Mouse (Mus musculus): ENCODE measurements around the gene Egln3. TPM values are rescaled to one million over a fixed set of nuclear protein-coding genes. Genes with fewer than 3 reads are reported as not detected.

Egln3 gene
- total and polyA plus RNA-seq, 3 experiments, result 0.11 TPM; not detected in 2

- H3K4me2 ChIP-seq (ENCODE audit: insufficient read depth, low read depth, poor library complexity, severe bottlenecking), result no peak overlapping the region
- no peaks in the 10 kb centered on the region for H3K36me3 ChIP-seq (replicated peaks in 1 of 2; ENCODE audit: control insufficient read depth in 1 of 2, insufficient read depth in 1 of 2, low read length in 1 of 2)
- TF ChIP-seq ELF1 (IDR thresholded peaks at IDR 0.05; ENCODE audit: low read depth, low read length) (no peak), NELFE (IDR thresholded peaks at IDR 0.05; ENCODE audit: low read depth, low read length) (no peak), ZC3H11A (IDR thresholded peaks at IDR 0.05; ENCODE audit: low read depth, low read length) (no peak), BHLHE40 (IDR thresholded peaks at IDR 0.05; ENCODE audit: low read depth, low read length) (no peak), ZMIZ1 (IDR thresholded peaks at IDR 0.05; ENCODE audit: low read depth, low read length) (no peak), TCF12 (IDR thresholded peaks at IDR 0.05; ENCODE audit: low read depth, low read length) (no peak), MAX (IDR thresholded peaks at IDR 0.05; ENCODE audit: low read length) (no peak), TBP (conservative IDR thresholded peaks at IDR 0.05; ENCODE audit: low read depth, low read length) (no peak)
- in situ Hi-C loops (cut with MboI; ENCODE audit: low pct_ligation_motif_present, low pct_unique_long_range_greater_than_20kb, low sequenced_read_pairs) (no loop called here), dilution Hi-C loops (cut with MboI; ENCODE audit: extremely low pct_ligation_motif_present, extremely low pct_unique_long_range_greater_than_20kb, low sequenced_read_pairs) (no loop called here)
- no peak overlapping the region for H3K4me3 ChIP-seq (replicated peaks in 1 of 3; ENCODE audit: low read depth in 2 of 3, low read length in 2 of 3, poor library complexity in 1 of 3)
- no peak for DNase-seq (ENCODE audit: extremely low read depth)
- H3K27me3 ChIP-seq (replicated peaks), result no peaks in the 10 kb centered on the region
- H3K9me3 ChIP-seq (replicated peaks; ENCODE audit: low read length), result no peaks in the 10 kb centered on the region
- H3K27ac ChIP-seq (ENCODE audit: insufficient read depth, low read depth), result no peak overlapping the region
- H3K9ac ChIP-seq (ENCODE audit: insufficient read depth, low read depth), result no peak overlapping the region
- H3K4me1 ChIP-seq (ENCODE audit: control insufficient read depth in 1 of 2, insufficient read depth in 2 of 2), result no peaks in the 10 kb centered on the region
- no peaks in the 10 kb centered on the region for H3K79me2 ChIP-seq (replicated peaks; ENCODE audit: control insufficient read depth, extremely low read depth, insufficient read depth, poor library complexity, severe bottlenecking)
Observed at GRCm38 (mm10) chr12:54225090-54225489, 21.4 kb upstream of the Egln3 start.

DNA sequence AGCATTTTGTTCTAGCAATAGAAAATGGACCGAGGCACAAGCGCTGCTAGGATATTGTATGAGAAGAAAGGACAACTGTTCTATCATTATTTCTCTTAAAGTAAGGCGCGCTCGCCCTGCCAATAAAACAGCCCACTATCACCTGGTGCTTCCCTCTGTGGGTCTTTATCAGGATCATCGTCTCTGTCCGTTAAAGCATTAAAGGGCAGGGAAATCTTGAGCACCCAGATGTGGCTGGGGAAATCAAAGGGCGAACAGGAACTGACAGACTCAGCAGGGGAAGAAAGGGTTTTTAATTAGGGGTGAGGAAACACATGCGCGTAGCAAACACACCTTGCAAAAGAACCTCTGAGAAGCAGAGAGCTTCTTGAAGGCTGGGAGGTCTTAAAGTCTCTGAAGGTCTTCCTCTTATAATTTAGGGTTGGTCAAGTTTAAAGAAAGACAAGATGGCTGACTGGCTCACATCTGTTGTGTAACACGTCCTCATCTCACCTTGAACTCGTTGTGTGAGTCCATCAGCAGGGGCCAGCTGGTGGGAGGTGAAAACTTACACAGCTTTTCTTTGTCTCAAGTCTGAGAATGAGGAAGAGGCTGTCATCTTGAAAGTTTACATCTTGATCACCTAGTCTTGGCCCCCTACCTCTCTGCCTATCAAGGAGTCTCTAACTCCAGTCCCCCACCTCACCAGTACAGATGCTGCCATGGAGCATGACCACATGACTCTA lies 18.5 kb upstream of the Egln3 start:
- Histone ChIP-seq H3K9ac (ENCODE audit: insufficient read depth, low read depth) (no peak overlapping the region), H3K4me1 (ENCODE audit: control insufficient read depth in 1 of 2, insufficient read depth in 2 of 2) (no peaks in the 10 kb centered on the region), H3K27ac (ENCODE audit: insufficient read depth, low read depth) (no peak overlapping the region), H3K36me3 (replicated peaks in 1 of 2; ENCODE audit: control insufficient read depth in 1 of 2, insufficient read depth in 1 of 2, low read length in 1 of 2) (no peaks in the 10 kb centered on the region), H3K4me3 (replicated peaks in 1 of 3; ENCODE audit: low read depth in 2 of 3, low read length in 2 of 3, poor library complexity in 1 of 3) (no peak overlapping the region), H3K4me2 (ENCODE audit: insufficient read depth, low read depth, poor library complexity, severe bottlenecking) (no peak overlapping the region), H3K27me3 (replicated peaks) (no peaks in the 10 kb centered on the region), H3K79me2 (replicated peaks; ENCODE audit: control insufficient read depth, extremely low read depth, insufficient read depth, poor library complexity, severe bottlenecking) (no peaks in the 10 kb centered on the region), H3K9me3 (replicated peaks; ENCODE audit: low read length) (no peaks in the 10 kb centered on the region)
- dilution Hi-C loops (cut with MboI; ENCODE audit: extremely low pct_ligation_motif_present, extremely low pct_unique_long_range_greater_than_20kb, low sequenced_read_pairs), result no loop called here
- no peak for TF ChIP-seq RCOR1 (conservative IDR thresholded peaks at IDR 0.05; ENCODE audit: low read depth, low read length)
- no peak for TF ChIP-seq SMC3 (IDR thresholded peaks at IDR 0.05; ENCODE audit: low read depth, low read length)
- no peak for TF ChIP-seq JUND (conservative IDR thresholded peaks at IDR 0.05; ENCODE audit: low read depth, low read length)
- TF ChIP-seq ELF1 (IDR thresholded peaks at IDR 0.05; ENCODE audit: low read depth, low read length), result no peak
- no peak for TF ChIP-seq EP300 (IDR thresholded peaks at IDR 0.05; ENCODE audit: low read length)
- TF ChIP-seq IRF4 (IDR thresholded peaks at IDR 0.05; ENCODE audit: low read depth, low read length), result no peak
- TF ChIP-seq ZKSCAN1 (IDR thresholded peaks at IDR 0.05; ENCODE audit: borderline replicate concordance, low read depth, low read length), result no peak
- no peak for TF ChIP-seq PAX5 (IDR thresholded peaks at IDR 0.05; ENCODE audit: low read length)
- no peak for TF ChIP-seq RAD21 (IDR thresholded peaks at IDR 0.05; ENCODE audit: low read depth, low read length)
- no peak for TF ChIP-seq GABPA (IDR thresholded peaks at IDR 0.05; ENCODE audit: insufficient replicate concordance, low read depth, low read length)
- no peak for TF ChIP-seq MYC (IDR thresholded peaks at IDR 0.05; ENCODE audit: low read depth, low read length)
- no peak for TF ChIP-seq ETS1 (conservative IDR thresholded peaks at IDR 0.05; ENCODE audit: low read depth, low read length)
- TF ChIP-seq POLR2AphosphoS2 (IDR thresholded peaks at IDR 0.05; ENCODE audit: low read depth, low read length), result no peak
- in situ Hi-C loops (cut with MboI; ENCODE audit: low pct_ligation_motif_present, low pct_unique_long_range_greater_than_20kb, low sequenced_read_pairs), result loop anchor here (25.0 kb wide), 2 partner anchors 90 to 265 kb away; no protein-coding TSS in a partner anchor
- DNase-seq (ENCODE audit: extremely low read depth), result no peak
